In the genomic region with DNA sequence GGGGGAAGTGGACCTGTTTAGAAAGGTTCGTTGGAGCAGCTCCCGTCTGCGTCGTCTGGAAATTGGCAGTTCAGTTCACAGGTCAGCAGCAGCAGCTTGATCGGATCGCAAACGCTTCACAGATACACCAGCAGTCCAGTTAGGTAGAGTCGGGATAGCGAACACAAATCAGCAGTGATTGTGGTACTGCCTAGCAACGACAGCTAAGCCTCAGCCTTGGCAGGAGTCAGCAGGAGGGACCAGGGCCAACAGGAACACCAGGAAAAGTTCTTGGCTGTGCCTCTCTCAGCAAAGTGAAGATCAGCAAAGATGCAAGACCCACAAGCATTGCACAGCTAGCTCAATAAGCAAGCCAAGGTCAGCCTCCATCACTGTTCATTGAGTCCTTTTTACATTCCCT, we compare ENCODE assay signal across 8 mouse cellular contexts.
A peak's percentile ranks its signal among the peaks of the same experiment; 100 is the strongest.
DNase-seq lines count a peak whose midpoint lies in the region; ATAC-seq and TF ChIP-seq lines count a peak whose summit lies in the region.
"Had no signal": no experiment of that assay in that cellular context is flagged by ENCODE, and none has a peak within 500 bp of the region (broad histone marks: within the 10 kb centered on the region; RNA-seq: fewer than 3 reads in every experiment).

No protein-coding gene starts in this region.

- no peaks in the 10 kb centered on the region for H3K36me3 ChIP-seq in midbrain, embryonic 15.5 days (replicated peaks)
- peaks cover 2% of the 10 kb centered on the region; the same call in 1 of the 2 replicates for H3K36me3 ChIP-seq in midbrain, embryonic 13.5 days
- H3K36me3 ChIP-seq in kidney, adult 2 months (ENCODE audit: control insufficient read depth, insufficient read depth, low read length) = no peaks in the 10 kb centered on the region
- H3K36me3 ChIP-seq in liver, embryonic 14.5 days (replicated peaks; ENCODE audit: control insufficient read depth, insufficient read depth, low read depth) = no peaks in the 10 kb centered on the region
- H3K36me3 ChIP-seq: neural tube, embryonic 13.5 days had no signal

- TF ChIP-seq CTCF in kidney, adult 2 months (conservative IDR thresholded peaks at IDR 0.05; ENCODE audit: insufficient read depth, insufficient read length, low read depth, low read length) = no peak
- no peak for TF ChIP-seq CTCF in liver, embryonic 14.5 days (IDR thresholded peaks at IDR 0.05; ENCODE audit: low read depth)

- H3K4me3 ChIP-seq in midbrain, embryonic 15.5 days = no peak overlapping the region
- H3K4me3 ChIP-seq in midbrain, embryonic 13.5 days (replicated peaks) = no peak overlapping the region
- H3K4me3 ChIP-seq in kidney, adult 2 months (ENCODE audit: insufficient read depth, low read depth, low read length) = no peak overlapping the region
- H3K4me3 ChIP-seq in liver, embryonic 14.5 days (ENCODE audit: insufficient read depth in 1 of 2, low read depth in 2 of 2, low read length in 2 of 2) = no peak overlapping the region
- H3K4me3 ChIP-seq: neural tube, embryonic 13.5 days had no signal

- peaks cover 11% of the 10 kb centered on the region for H3K4me1 ChIP-seq in midbrain, embryonic 15.5 days
- peaks cover 13% of the 10 kb centered on the region for H3K4me1 ChIP-seq in midbrain, embryonic 13.5 days (replicated peaks)
- peaks cover 8% of the 10 kb centered on the region for H3K4me1 ChIP-seq in kidney, adult 2 months (ENCODE audit: control insufficient read depth, insufficient read depth, low read length)
- H3K4me1 ChIP-seq in liver, embryonic 14.5 days (replicated peaks; ENCODE audit: control insufficient read depth in 2 of 2, insufficient read depth in 2 of 2, low read length in 1 of 2) = peaks cover 32 to 43% of the 10 kb centered on the region in 2 experiments

- H3K27me3 ChIP-seq in midbrain, embryonic 15.5 days (replicated peaks) = no peaks in the 10 kb centered on the region
- no peaks in the 10 kb centered on the region for H3K27me3 ChIP-seq in midbrain, embryonic 13.5 days
- H3K27me3 ChIP-seq in kidney, adult 2 months (replicated peaks; ENCODE audit: control insufficient read depth, insufficient read depth, low read length) = no peaks in the 10 kb centered on the region
- H3K27me3 ChIP-seq in liver, embryonic 14.5 days (ENCODE audit: control insufficient read depth, insufficient read depth, low read length) = no peaks in the 10 kb centered on the region
- H3K27me3 ChIP-seq: neural tube, embryonic 13.5 days had no signal

- peak; percentile 71 for DNase-seq in gastrocnemius, postnatal 10 days
- peak; percentile 69 for DNase-seq in kidney, adult 2 months
- no peak for DNase-seq in liver, embryonic 14.5 days (ENCODE audit: low read depth in 3 of 3, low spot score in 3 of 3)
- peak; percentile 58 for DNase-seq in right cerebral cortex, postnatal 4 days
- DNase-seq in c-Kit-positive CD71-positive TER-119-positive erythroid progenitor cells, embryonic 14.5 days (ENCODE audit: low spot score) = no peak

- ATAC-seq in midbrain, embryonic 15.5 days (replicated peaks) = 0 out of 2 replicates have a peak, but pooled peaks have one; percentile 39
- ATAC-seq in midbrain, embryonic 13.5 days = no peak
- no peak for ATAC-seq in liver, embryonic 14.5 days (ENCODE audit: insufficient read depth)

- no peak for TF ChIP-seq EP300 in liver, embryonic 14.5 days (IDR thresholded peaks at IDR 0.05; ENCODE audit: low read depth)

- no peak overlapping the region for H3K9ac ChIP-seq in midbrain, embryonic 15.5 days
- no peak overlapping the region for H3K9ac ChIP-seq in midbrain, embryonic 13.5 days (replicated peaks)
- H3K9ac ChIP-seq in liver, embryonic 14.5 days (replicated peaks) = no peak overlapping the region
- H3K9ac ChIP-seq: neural tube, embryonic 13.5 days had no signal

- 76% methylated on average over 10 of the region's 10 CpGs for WGBS in midbrain, embryonic 15.5 days
- 83% methylated on average over 10 of the region's 10 CpGs for WGBS in midbrain, embryonic 13.5 days
- WGBS in kidney, adult 2 months = 37% methylated on average over 10 of the region's 10 CpGs
- WGBS in liver, embryonic 14.5 days (ENCODE audit: insufficient replicate concordance) = 89% methylated on average over 10 of the region's 10 CpGs

- no peak overlapping the region for H3K4me2 ChIP-seq in midbrain, embryonic 15.5 days
- H3K4me2 ChIP-seq in midbrain, embryonic 13.5 days (replicated peaks) = no peak overlapping the region
- peak overlapping the region; percentile 57 for H3K4me2 ChIP-seq in liver, embryonic 14.5 days (ENCODE audit: low read depth)
- H3K4me2 ChIP-seq: neural tube, embryonic 13.5 days had no signal

- no peak overlapping the region for H3K27ac ChIP-seq in midbrain, embryonic 15.5 days
- H3K27ac ChIP-seq in midbrain, embryonic 13.5 days = no peak overlapping the region
- no peak overlapping the region for H3K27ac ChIP-seq in kidney, adult 2 months (ENCODE audit: insufficient read depth, low read depth, low read length)
- no peak overlapping the region for H3K27ac ChIP-seq in liver, embryonic 14.5 days
- H3K27ac ChIP-seq: neural tube, embryonic 13.5 days had no signal

- TF ChIP-seq POLR2A in kidney, adult 2 months (IDR thresholded peaks at IDR 0.05; ENCODE audit: low read depth, low read length) = no peak

- H3K9me3 ChIP-seq in midbrain, embryonic 15.5 days = no peaks in the 10 kb centered on the region
- no peaks in the 10 kb centered on the region for H3K9me3 ChIP-seq in midbrain, embryonic 13.5 days
- no peaks in the 10 kb centered on the region for H3K9me3 ChIP-seq in liver, embryonic 14.5 days (ENCODE audit: control insufficient read depth, low read length)
- H3K9me3 ChIP-seq: neural tube, embryonic 13.5 days had no signal

Comparison
In these comparisons a context has a peak if more than half of its experiments do, and no peak if none do; other contexts are left out.
1. DNase-seq: peak in gastrocnemius, postnatal 10 days (single experiment), kidney, adult 2 months (single experiment) and right cerebral cortex, postnatal 4 days (single experiment); none in liver, embryonic 14.5 days (0 of 3) and c-Kit-positive CD71-positive TER-119-positive erythroid progenitor cells, embryonic 14.5 days (single experiment).